Mouse (Mus musculus): ENCODE measurements around the gene Olfr107.

Gene Olfr107

GRCm38 (mm10) chr17:37398926-37399325, at the start of gene Olfr107:
Olfr107 (plus strand) TSS chr17:37399226.
- DNase-seq (ENCODE audit: low spot score) = no peak

DNA sequence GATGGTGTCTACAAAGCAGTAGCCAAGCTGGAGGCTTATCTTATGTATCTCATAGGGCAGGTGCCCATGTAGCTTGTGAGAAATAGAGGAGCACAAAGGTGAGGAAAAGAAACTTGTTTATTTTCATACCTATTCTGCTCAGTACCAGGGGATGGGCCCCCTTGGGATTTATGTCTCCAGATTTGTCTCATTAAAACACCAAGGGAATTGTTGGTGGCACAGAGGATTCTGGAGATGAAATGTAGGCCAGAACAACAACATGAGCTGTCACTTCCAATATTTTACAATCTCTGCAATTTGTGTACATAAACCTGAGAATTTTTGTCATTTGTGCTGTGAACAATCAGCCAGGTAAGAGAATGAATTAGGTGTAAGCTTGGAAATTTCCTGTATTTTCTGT, 39.7 kb upstream of the Olfr107 start, which contains the start of gene Olfr104-ps:
Gene Olfr104-ps (plus strand): TSS at position 301 of the 400 bp plus-strand sequence.
- DNase-seq (ENCODE audit: low spot score) = no peak

DNA sequence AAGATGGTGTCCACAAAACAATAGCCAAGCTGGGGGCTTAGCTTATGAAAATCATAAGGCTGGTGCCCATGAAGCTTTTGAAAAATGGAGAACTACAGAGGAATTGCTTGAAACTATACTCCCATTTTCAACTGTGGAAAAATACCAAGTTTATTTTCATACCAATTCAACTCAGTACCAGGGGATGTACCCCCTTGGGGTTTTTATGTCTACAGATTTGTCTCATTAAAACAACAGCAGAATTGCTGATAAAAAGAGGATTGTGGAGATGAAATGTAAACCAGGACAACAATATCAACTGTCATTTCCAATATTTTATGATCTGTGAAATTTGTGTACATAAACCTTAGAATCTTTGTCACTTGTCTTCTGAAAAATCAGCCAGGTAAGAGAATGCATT, 20.3 kb upstream of the Olfr107 start, which contains the start of gene Olfr105-ps:
Gene Olfr105-ps (plus strand): TSS at position 301 of the 400 bp plus-strand sequence.
- no peak for DNase-seq (ENCODE audit: low spot score)

GRCm38 (mm10) chr17:37390093-37390492, 8.9 kb upstream of the Olfr107 start, which contains the start of gene Olfr106-ps:
Olfr106-ps (plus strand) TSS chr17:37390393.
- DNase-seq (ENCODE audit: low spot score) = no peak

- DNase-seq (ENCODE audit: low spot score) = no peak
Measured at GRCm38 (mm10) chr17:37413380-37413779, 14.4 kb downstream of the Olfr107 start.

GRCm38 (mm10) chr17:37445180-37445579, 46.2 kb downstream of the Olfr107 start, which contains the start of gene Olfr108:
Olfr108 (plus strand) TSS chr17:37445480.
- no peak for DNase-seq (ENCODE audit: low spot score)

Measured in left cerebral cortex, adult 11 months (tissue).